Mouse (Mus musculus): ENCODE results near the gene Larp4b. TPM values are rescaled to one million over a fixed set of nuclear protein-coding genes. Genes with fewer than 3 reads are reported as not detected.

Gene Larp4b
- polyA plus RNA-seq, 1 experiment from 2014 or later = 45.2 TPM

- H3K27ac ChIP-seq (ENCODE audit: low read depth) = no peak overlapping the region
- 0 out of 2 replicates have a peak, but pooled peaks cover 3% of the 10 kb centered on the region for H3K36me3 ChIP-seq (ENCODE audit: control insufficient read depth, insufficient read depth, low read length)
- H3K4me2 ChIP-seq (ENCODE audit: low read length) = no peak overlapping the region
- 0 out of 2 replicates have a peak, but pooled peaks cover 3% of the 10 kb centered on the region for H3K4me1 ChIP-seq (replicated peaks; ENCODE audit: control insufficient read depth, insufficient read depth, low read length)
- ATAC-seq (replicated peaks; ENCODE audit: low FRiP score, low TSS enrichment, low read depth) (0 out of 2 replicates have a peak, but pooled peaks have one; percentile 40), DNase-seq (ENCODE audit: low spot score) (no peak)
- WGBS = 63% methylated on average over 2 of the region's 2 CpGs
- no peak overlapping the region for H3K4me3 ChIP-seq (ENCODE audit: low read depth, low read length)
- H3K9me3 ChIP-seq (ENCODE audit: control insufficient read depth, low read length) = no peaks in the 10 kb centered on the region
- no peak overlapping the region for H3K9ac ChIP-seq (ENCODE audit: low read length)
- H3K27me3 ChIP-seq (replicated peaks; ENCODE audit: control insufficient read depth, insufficient read depth, low read length) = no peaks in the 10 kb centered on the region
Measured at GRCm38 (mm10) chr13:9106992-9107858, 13.5 kb downstream of the Larp4b start.

DNA sequence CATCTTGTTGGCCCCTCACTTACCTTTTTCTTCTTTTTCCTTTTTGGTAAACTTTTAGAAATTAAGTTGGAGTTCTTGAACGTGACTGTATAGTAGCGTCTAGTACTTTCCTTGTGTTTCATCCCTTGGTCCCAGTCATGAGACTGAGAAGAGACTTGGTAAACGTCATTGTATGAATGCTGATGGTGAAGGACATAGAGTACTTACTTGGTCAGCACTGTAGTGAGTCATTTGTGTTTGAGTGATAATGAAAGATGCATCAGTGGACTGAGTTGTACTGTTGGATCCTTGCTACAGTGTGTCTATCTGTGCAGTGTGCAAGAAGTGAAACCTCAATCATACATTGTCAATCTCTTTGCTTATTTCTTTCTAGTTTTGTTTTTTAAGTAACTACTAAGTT, 20.1 kb downstream of the Larp4b start:
- H3K27me3 ChIP-seq (replicated peaks; ENCODE audit: control insufficient read depth, insufficient read depth, low read length) = no peaks in the 10 kb centered on the region
- ATAC-seq (replicated peaks; ENCODE audit: low FRiP score, low TSS enrichment, low read depth) (no peak), DNase-seq (ENCODE audit: low spot score) (no peak)
- H3K4me2 ChIP-seq (ENCODE audit: low read length) = no peak overlapping the region
- H3K9ac ChIP-seq (ENCODE audit: low read length) = no peak overlapping the region
- no peaks in the 10 kb centered on the region for H3K9me3 ChIP-seq (ENCODE audit: control insufficient read depth, low read length)
- H3K4me3 ChIP-seq (ENCODE audit: low read depth, low read length) = no peak overlapping the region
- H3K36me3 ChIP-seq (ENCODE audit: control insufficient read depth, insufficient read depth, low read length) = 0 out of 2 replicates have a peak, but pooled peaks cover 3% of the 10 kb centered on the region
- H3K4me1 ChIP-seq (replicated peaks; ENCODE audit: control insufficient read depth, insufficient read depth, low read length) = no peaks in the 10 kb centered on the region
- 94% methylated on average over 3 of the region's 3 CpGs for WGBS
- no peak overlapping the region for H3K27ac ChIP-seq (ENCODE audit: low read depth)

DNA sequence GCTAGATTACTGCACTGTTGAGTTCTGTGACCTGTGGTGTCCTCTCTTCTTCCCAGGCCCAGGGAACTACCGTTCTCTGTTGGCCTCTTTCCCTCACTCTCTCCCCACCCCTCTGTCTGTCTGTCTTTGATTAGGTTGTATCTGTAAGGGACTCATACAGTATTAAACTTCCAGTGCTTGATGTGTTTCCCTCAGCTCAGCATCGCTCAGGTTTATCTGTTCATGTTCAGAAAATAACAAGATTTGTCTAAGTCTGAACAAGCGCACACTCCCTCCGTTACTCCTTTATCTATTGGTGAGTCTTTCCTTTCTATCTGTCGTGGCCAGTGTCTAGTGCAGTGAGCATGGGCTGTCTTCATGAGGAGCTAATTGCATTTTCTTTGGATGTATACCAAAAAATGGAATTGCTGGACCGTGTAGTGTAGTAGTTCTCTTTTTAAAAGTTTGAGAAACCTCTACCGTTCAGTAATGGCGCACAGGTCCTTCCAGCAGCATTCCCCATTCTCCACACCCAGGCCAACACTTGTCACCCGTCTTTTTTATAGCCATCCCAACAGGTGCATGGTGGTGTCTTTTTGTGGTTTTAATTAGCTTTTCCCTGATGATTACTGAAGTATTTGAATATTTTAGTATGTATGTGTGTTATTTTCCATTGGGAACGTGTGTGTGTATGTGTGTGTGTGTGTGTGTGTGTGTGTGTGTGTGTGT, 27.3 kb downstream of the Larp4b start:
- 91% methylated on average over 10 of the region's 10 CpGs for WGBS
- Histone ChIP-seq H3K4me2 (ENCODE audit: low read length) (no peak overlapping the region), H3K4me1 (replicated peaks; ENCODE audit: control insufficient read depth, insufficient read depth, low read length) (no peaks in the 10 kb centered on the region), H3K27me3 (replicated peaks; ENCODE audit: control insufficient read depth, insufficient read depth, low read length) (no peaks in the 10 kb centered on the region), H3K27ac (ENCODE audit: low read depth) (no peak overlapping the region), H3K36me3 (ENCODE audit: control insufficient read depth, insufficient read depth, low read length) (peaks cover 42% of the 10 kb centered on the region), H3K4me3 (ENCODE audit: low read depth, low read length) (no peak overlapping the region), H3K9ac (ENCODE audit: low read length) (no peak overlapping the region), H3K9me3 (ENCODE audit: control insufficient read depth, low read length) (no peaks in the 10 kb centered on the region)
- ATAC-seq (replicated peaks; ENCODE audit: low FRiP score, low TSS enrichment, low read depth) = no peak
- DNase-seq (ENCODE audit: low spot score) = no peak

DNA sequence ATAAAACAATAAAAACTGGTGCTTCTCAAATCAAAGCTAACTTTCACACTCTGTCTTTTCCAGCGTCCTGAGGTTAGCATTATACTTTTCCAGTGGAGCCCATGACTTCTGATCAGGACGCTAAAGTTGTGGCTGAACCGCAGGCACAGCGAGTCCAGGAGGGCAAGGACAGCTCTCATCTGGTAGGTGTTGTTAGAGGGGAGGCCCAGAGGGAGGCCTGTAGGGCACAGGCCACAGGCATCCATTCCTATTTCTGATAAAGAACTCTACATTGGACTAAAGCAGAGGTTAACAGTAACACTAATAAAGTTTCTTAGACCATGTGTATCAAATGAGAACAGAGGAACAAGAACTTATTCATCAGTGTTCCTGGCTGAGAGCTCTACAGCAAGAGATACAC, 28.4 kb downstream of the Larp4b start:
- Histone ChIP-seq H3K27ac (ENCODE audit: low read depth) (no peak overlapping the region), H3K4me2 (ENCODE audit: low read length) (no peak overlapping the region), H3K9ac (ENCODE audit: low read length) (no peak overlapping the region), H3K27me3 (replicated peaks; ENCODE audit: control insufficient read depth, insufficient read depth, low read length) (no peaks in the 10 kb centered on the region), H3K4me3 (ENCODE audit: low read depth, low read length) (no peak overlapping the region), H3K36me3 (ENCODE audit: control insufficient read depth, insufficient read depth, low read length) (peaks cover 50% of the 10 kb centered on the region), H3K4me1 (replicated peaks; ENCODE audit: control insufficient read depth, insufficient read depth, low read length) (no peaks in the 10 kb centered on the region), H3K9me3 (ENCODE audit: control insufficient read depth, low read length) (no peaks in the 10 kb centered on the region)
- 93% methylated on average over 4 of the region's 4 CpGs for WGBS
- ATAC-seq (replicated peaks; ENCODE audit: low FRiP score, low TSS enrichment, low read depth) (no peak), DNase-seq (ENCODE audit: low spot score) (no peak)

GRCm38 (mm10) chr13:9125193-9125592, 31.5 kb downstream of the Larp4b start:
- Histone ChIP-seq H3K9ac (ENCODE audit: low read length) (no peak overlapping the region), H3K9me3 (ENCODE audit: control insufficient read depth, low read length) (no peaks in the 10 kb centered on the region), H3K27me3 (replicated peaks; ENCODE audit: control insufficient read depth, insufficient read depth, low read length) (no peaks in the 10 kb centered on the region), H3K4me1 (replicated peaks; ENCODE audit: control insufficient read depth, insufficient read depth, low read length) (no peaks in the 10 kb centered on the region), H3K27ac (ENCODE audit: low read depth) (no peak overlapping the region), H3K4me3 (ENCODE audit: low read depth, low read length) (no peak overlapping the region), H3K4me2 (ENCODE audit: low read length) (no peak overlapping the region), H3K36me3 (ENCODE audit: control insufficient read depth, insufficient read depth, low read length) (peaks cover 81% of the 10 kb centered on the region)
- ATAC-seq (replicated peaks; ENCODE audit: low FRiP score, low TSS enrichment, low read depth) = no peak
- DNase-seq (ENCODE audit: low spot score) = no peak
- WGBS = 90% methylated on average over 7 of the region's 7 CpGs

DNA sequence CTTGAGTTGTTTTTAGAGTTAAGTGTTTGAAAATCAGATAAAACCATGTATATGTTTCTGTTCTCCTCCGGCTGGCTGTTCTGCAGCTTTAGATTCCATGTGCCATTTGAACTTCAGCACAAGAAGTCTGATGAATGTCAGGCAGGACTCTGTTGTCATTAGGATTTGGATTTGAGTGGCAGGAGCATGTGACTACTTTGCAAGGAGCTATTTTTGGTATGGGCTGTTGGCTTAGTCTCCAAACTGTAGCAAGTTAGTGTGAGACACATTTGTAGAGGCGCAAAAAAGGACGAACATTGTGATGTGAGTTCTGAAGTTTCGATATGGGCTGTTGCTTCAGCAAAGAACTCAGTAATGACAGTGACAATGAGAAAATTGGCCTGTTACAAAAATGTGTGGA, 34.0 kb downstream of the Larp4b start:
- no peak overlapping the region for H3K4me2 ChIP-seq (ENCODE audit: low read length)
- ATAC-seq (replicated peaks; ENCODE audit: low FRiP score, low TSS enrichment, low read depth) (no peak), DNase-seq (ENCODE audit: low spot score) (no peak)
- 94% methylated on average over 4 of the region's 4 CpGs for WGBS
- H3K27ac ChIP-seq (ENCODE audit: low read depth) = no peak overlapping the region
- no peaks in the 10 kb centered on the region for H3K9me3 ChIP-seq (ENCODE audit: control insufficient read depth, low read length)
- no peaks in the 10 kb centered on the region for H3K27me3 ChIP-seq (replicated peaks; ENCODE audit: control insufficient read depth, insufficient read depth, low read length)
- H3K36me3 ChIP-seq (ENCODE audit: control insufficient read depth, insufficient read depth, low read length) = peaks cover 86% of the 10 kb centered on the region
- H3K9ac ChIP-seq (ENCODE audit: low read length) = no peak overlapping the region
- H3K4me1 ChIP-seq (replicated peaks; ENCODE audit: control insufficient read depth, insufficient read depth, low read length) = no peaks in the 10 kb centered on the region
- no peak overlapping the region for H3K4me3 ChIP-seq (ENCODE audit: low read depth, low read length)

- ATAC-seq (replicated peaks; ENCODE audit: low FRiP score, low TSS enrichment, low read depth) (no peak), DNase-seq (ENCODE audit: low spot score) (no peak)
- no peaks in the 10 kb centered on the region for H3K9me3 ChIP-seq (ENCODE audit: control insufficient read depth, low read length)
- no peak overlapping the region for H3K9ac ChIP-seq (ENCODE audit: low read length)
- H3K36me3 ChIP-seq (ENCODE audit: control insufficient read depth, insufficient read depth, low read length) = peaks cover 85% of the 10 kb centered on the region
- H3K4me1 ChIP-seq (replicated peaks; ENCODE audit: control insufficient read depth, insufficient read depth, low read length) = no peaks in the 10 kb centered on the region
- H3K4me3 ChIP-seq (ENCODE audit: low read depth, low read length) = no peak overlapping the region
- no peak overlapping the region for H3K27ac ChIP-seq (ENCODE audit: low read depth)
- H3K27me3 ChIP-seq (replicated peaks; ENCODE audit: control insufficient read depth, insufficient read depth, low read length) = no peaks in the 10 kb centered on the region
- WGBS = 91% methylated on average over 6 of the region's 6 CpGs
- no peak overlapping the region for H3K4me2 ChIP-seq (ENCODE audit: low read length)
Measured at GRCm38 (mm10) chr13:9128707-9129314, 35.1 kb downstream of the Larp4b start.

DNA sequence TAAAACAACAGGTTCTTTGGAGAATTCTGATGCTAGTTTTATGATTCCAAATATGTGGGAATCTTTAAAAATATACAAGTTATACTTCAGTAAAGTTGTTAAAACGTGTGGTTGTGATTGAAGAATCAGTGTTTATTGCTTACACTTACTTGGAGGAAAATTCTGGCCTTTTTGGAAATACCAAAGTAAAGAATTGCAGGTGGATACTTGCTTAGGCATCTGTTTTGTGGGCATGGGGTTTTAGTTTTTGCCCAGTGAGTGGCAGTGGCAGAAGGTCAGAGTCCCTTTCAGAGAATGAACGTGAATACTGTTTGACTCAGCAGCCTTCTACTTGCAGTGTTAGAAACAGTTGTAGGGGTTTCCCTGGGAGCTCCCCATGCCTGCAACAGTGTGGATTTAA, 40.7 kb downstream of the Larp4b start:
- no peaks in the 10 kb centered on the region for H3K4me1 ChIP-seq (replicated peaks; ENCODE audit: control insufficient read depth, insufficient read depth, low read length)
- no peak overlapping the region for H3K4me2 ChIP-seq (ENCODE audit: low read length)
- H3K36me3 ChIP-seq (ENCODE audit: control insufficient read depth, insufficient read depth, low read length) = peaks cover 61% of the 10 kb centered on the region
- no peak overlapping the region for H3K27ac ChIP-seq (ENCODE audit: low read depth)
- H3K4me3 ChIP-seq (ENCODE audit: low read depth, low read length) = no peak overlapping the region
- DNase-seq (ENCODE audit: low spot score) (no peak), ATAC-seq (replicated peaks; ENCODE audit: low FRiP score, low TSS enrichment, low read depth) (no peak)
- H3K27me3 ChIP-seq (replicated peaks; ENCODE audit: control insufficient read depth, insufficient read depth, low read length) = no peaks in the 10 kb centered on the region
- WGBS = 88% methylated on average over 2 of the region's 2 CpGs
- H3K9me3 ChIP-seq (ENCODE audit: control insufficient read depth, low read length) = no peaks in the 10 kb centered on the region
- H3K9ac ChIP-seq (ENCODE audit: low read length) = no peak overlapping the region

Measured in intestine, embryonic 14.5 days (tissue).